Mouse (Mus musculus): ENCODE results near the gene Glra1.

GRCm38 (mm10) chr11:55465177-55465576, 142.8 kb downstream of the Glra1 start:
- no peak for TF ChIP-seq ZNF384 (IDR thresholded peaks at IDR 0.05; ENCODE audit: low read depth, low read length)
- TF ChIP-seq CHD2 (IDR thresholded peaks at IDR 0.05; ENCODE audit: low read depth, low read length): no peak
- TF ChIP-seq MAFK (IDR thresholded peaks at IDR 0.05; ENCODE audit: insufficient read depth, low read depth, low read length): no peak
- no peak for TF ChIP-seq HCFC1 (IDR thresholded peaks at IDR 0.05; ENCODE audit: borderline replicate concordance, insufficient read depth, low read length)
